Mouse (Mus musculus) bone marrow, adult 2 months (tissue): ENCODE data around the gene Ush2a. TPM values are rescaled to one million over a fixed set of nuclear protein-coding genes. Genes with fewer than 3 reads are reported as not detected.

Experiments used
- H3K27ac ChIP-seq: fragments of 200-500 bp; 2 replicates; pipeline ENCODE4 v1.5.1; 2012; ENCODE audit warnings: low read depth, mild to moderate bottlenecking, control low read depth, inconsistent platforms, low read length; ENCODE audit not compliant: control insufficient read depth, poor library complexity, insufficient read depth
- H3K4me1 ChIP-seq: fragments of 200-500 bp; 2 replicates; pipeline ENCODE4 v1.6.1; 2011; ENCODE audit warnings: low read length; ENCODE audit not compliant: control insufficient read depth, insufficient read depth
- H3K4me3 ChIP-seq: fragments of 200-500 bp; replicated peaks from 2 replicates; pipeline ENCODE3; 2011; ENCODE audit warnings: mild to moderate bottlenecking, low read depth, low read length, control low read depth; ENCODE audit not compliant: control insufficient read depth
- CTCF ChIP-seq: fragments of 200-500 bp; IDR thresholded peaks from 2 replicates; pipeline ENCODE4 v1.5.1; 2011; ENCODE audit warnings: low read length, control low read depth; ENCODE audit not compliant: control insufficient read depth, insufficient read depth
- POLR2A ChIP-seq: fragments of 200-500 bp; IDR thresholded peaks from 2 replicates; pipeline ENCODE4 v1.6.1; 2011; ENCODE audit warnings: low read depth, mild to moderate bottlenecking, control low read depth, low read length, borderline replicate concordance; ENCODE audit not compliant: control insufficient read depth
- WGBS: fragments of 180-500 bp; shearing (Covaris S2); methylation state at CpG from one replicate; pipeline ENCODE4 v1.1.7; 2018; 5-methylcytosine and 5-hydroxymethylcytosine counted together
- polyA plus RNA-seq: library from polyadenylated mRNA; stranded (reverse); fragments of >200 nt; gene quantifications from 2 replicates; pipeline ENCODE4 v1.2.4, GENCODE M21; 2011; ENCODE audit warnings: low replicate concordance; ENCODE audit not compliant: missing spikeins, insufficient read depth, insufficient read length

The Ush2a gene
- polyA plus RNA-seq, 1 experiment: not detected

DNA sequence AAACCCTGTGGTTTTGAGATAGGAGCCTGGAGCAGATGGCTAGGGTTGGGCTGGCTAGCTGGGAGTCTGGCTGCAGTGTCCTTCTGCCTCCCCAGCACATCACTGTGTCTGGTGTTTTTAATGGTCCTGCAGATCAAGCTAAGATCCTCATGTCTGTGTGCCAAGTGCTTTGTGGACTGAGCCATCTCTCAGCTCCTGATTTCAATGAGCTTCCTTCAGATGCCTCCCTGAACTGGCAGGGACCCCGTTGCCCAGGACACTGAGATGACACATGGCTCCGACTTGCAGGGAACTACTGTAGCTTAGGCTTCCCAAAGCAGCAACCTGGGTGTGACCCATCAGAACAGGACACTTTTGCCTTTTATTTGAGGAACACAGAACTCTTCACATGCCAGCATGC, 72.1 kb downstream of the Ush2a start:
- no peaks in the 10 kb centered on the region for H3K4me1 ChIP-seq
- TF ChIP-seq POLR2A (no peak), CTCF (no peak)
- H3K4me3 ChIP-seq: no peak overlapping the region
- WGBS: 71% methylated on average over 2 of the region's 2 CpGs
- H3K27ac ChIP-seq: no peak overlapping the region; the same call in 1 of the 2 replicates

DNA sequence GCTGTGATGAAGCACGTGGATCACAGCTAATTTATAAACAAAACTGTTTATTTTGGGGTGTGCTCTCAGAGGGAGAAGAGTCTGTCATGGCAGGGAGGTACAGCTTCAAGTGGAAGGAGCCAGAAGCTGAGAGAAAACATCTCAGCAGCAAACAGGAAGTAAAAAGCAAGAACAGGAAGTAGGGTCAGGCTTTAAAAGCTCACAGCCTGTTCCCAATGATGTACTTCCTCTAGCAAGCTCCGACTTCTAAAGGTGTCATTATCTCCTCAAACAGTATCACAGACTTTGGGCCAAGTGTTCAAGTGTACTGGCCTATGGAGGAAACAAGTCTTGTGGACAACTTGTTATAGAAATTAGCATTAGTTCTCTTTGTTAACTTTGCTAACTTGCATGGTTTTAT, 85.9 kb downstream of the Ush2a start:
- no peak for TF ChIP-seq CTCF
- no peak for TF ChIP-seq POLR2A
- 48% methylated on average over 2 of the region's 2 CpGs for WGBS
- no peak overlapping the region for H3K4me3 ChIP-seq

GRCm38 (mm10) chr1:188354726-188355125, 92.9 kb downstream of the Ush2a start:
- H3K27ac ChIP-seq: no peak overlapping the region
- H3K4me3 ChIP-seq: no peak overlapping the region
- TF ChIP-seq CTCF (no peak), POLR2A (no peak)
- H3K4me1 ChIP-seq: no peaks in the 10 kb centered on the region
- 63% methylated on average over 2 of the region's 2 CpGs for WGBS

More for the DNA sequence above, 85.9 kb downstream of the Ush2a start:
- no peak overlapping the region for H3K27ac ChIP-seq
- no peaks in the 10 kb centered on the region for H3K4me1 ChIP-seq

- Histone ChIP-seq H3K4me1 (no peaks in the 10 kb centered on the region), H3K4me3 (no peak overlapping the region), H3K27ac (no peak overlapping the region)
- 79% methylated on average over 3 of the region's 3 CpGs for WGBS
- TF ChIP-seq POLR2A (no peak), CTCF (no peak)
Measured at GRCm38 (mm10) chr1:188363548-188363947, 101.7 kb downstream of the Ush2a start.

- no peak overlapping the region for H3K4me3 ChIP-seq
- WGBS: 48% methylated on average over 1 of the region's 1 CpGs
- TF ChIP-seq POLR2A (no peak), CTCF (no peak)
- H3K4me1 ChIP-seq: no peaks in the 10 kb centered on the region; the same call in 1 of the 2 replicates
- peak overlapping the region; percentile 39; the same call in 1 of the 2 replicates for H3K27ac ChIP-seq
Measured at GRCm38 (mm10) chr1:188385180-188385579, 123.4 kb downstream of the Ush2a start.

DNA sequence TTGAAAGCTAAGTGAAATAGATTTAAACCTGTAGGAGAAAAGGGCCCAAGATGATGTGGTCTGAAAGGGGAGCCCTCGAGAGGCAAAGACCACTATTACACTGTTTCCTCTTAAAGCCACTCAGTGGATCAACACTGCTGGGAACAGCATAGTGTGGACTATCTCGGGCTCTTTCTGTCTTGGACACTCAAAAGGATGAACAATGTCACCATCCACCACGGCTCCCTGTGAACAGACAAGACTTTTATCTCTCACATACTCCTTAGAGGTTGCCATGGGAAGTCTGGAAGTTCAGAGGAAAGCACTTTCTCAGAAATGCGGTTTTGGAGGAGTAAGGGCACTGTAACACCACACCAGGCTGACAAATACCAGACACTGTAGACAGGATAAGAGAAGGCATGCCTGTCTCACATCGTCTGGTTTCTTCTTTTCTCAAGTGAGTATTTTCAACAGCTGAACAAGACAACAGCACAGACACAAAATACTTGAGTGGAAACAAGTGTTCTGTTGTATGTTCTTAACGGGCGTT, 124.0 kb downstream of the Ush2a start:
- no peak overlapping the region for H3K4me3 ChIP-seq
- H3K4me1 ChIP-seq: no peaks in the 10 kb centered on the region; the same call in 1 of the 2 replicates
- WGBS: 63% methylated on average over 7 of the region's 7 CpGs
- H3K27ac ChIP-seq: no peak overlapping the region
- TF ChIP-seq CTCF (no peak), POLR2A (no peak)

DNA sequence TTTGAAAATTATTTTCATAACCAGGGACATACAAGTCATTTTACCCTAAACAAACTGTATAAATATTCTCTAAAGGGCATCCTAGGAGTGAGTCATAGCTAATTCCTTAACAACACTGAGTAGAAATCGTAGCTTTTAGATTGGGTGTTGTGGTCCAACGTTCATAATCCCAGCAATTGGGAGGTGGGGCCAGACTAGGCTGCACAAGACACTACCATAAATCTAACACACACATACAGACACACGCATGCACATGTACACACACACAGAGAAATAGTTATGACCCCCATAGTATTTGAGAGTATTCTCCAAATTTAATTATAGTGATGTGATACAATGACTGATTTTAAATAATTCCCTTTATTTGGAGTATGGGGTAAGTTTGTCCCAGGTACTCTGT, 125.5 kb downstream of the Ush2a start:
- H3K27ac ChIP-seq: no peak overlapping the region
- WGBS: 35% methylated on average over 3 of the region's 3 CpGs

DNA sequence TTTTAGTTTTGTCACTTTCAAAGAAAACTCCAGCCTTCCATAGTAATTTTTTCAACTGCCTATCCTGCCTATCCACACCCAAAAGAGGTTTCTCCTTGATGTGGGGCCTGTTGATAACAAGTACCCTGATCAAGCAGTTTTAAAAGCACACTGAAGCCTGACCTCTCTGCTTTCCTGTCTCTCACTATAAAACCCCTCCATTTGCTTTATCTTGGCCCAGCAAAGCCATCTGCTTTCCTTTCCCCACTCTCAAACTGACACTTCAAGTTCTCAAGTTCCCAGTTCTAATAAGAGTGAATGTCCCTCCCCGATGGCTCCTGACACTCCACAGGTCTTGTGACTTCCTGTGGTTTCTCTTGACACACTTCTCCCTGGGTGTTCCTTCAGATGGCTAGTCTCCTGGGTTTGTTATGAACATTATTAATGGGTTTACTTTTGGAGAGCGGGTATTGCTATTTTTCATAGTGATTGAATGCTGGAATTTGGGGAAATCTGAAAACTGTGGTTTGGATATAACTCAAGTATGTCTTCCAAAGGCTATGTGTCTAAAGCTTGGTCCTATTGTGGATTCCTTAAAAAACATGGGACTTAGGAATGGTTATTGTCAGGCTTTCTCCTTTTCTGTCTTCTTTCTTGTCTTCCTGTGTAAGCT, 126.1 kb downstream of the Ush2a start:
- Histone ChIP-seq H3K27ac (no peak overlapping the region), H3K4me3 (no peak overlapping the region), H3K4me1 (no peaks in the 10 kb centered on the region; the same call in 1 of the 2 replicates)
- 4% methylated on average over 2 of the region's 2 CpGs for WGBS
- TF ChIP-seq POLR2A (no peak), CTCF (no peak)

More for the DNA sequence above, 125.5 kb downstream of the Ush2a start:
- TF ChIP-seq CTCF (no peak), POLR2A (no peak)
- H3K4me3 ChIP-seq: no peak overlapping the region
- H3K4me1 ChIP-seq: no peaks in the 10 kb centered on the region; the same call in 1 of the 2 replicates
